Mouse (Mus musculus): Measurements from ENCODE around the gene Tmem258.

DNA sequence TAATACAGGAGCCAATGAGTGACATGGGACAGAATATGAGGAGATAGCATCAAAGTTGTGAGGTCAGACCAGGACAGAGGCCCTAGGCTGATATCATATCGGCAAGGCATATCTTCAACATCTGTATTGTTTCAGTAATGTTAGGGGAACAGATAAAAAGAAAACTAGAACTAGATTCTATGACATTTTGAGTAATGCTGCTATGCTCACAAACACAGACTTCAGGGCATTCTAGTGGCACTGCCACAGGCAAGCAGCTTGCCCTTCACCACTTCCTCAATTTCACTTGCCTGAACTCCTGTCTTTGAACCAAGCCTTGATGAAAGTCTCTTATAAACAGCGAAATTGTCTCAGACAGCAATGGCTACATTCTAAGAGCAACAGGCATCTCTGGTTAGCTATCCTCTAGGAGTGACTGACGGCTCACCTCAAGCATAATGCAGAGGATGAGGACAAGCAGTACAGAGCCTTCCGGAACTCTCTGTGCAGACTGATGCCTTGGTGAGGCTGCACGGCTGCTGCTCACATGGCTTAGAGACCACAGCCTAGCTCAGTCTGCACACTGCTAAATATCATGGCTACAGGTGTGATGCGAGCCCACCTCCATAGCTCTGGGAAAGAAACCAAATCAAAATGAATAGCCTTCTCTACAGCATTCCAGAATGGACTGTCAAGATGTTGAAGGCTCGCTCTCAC, 29.8 kb upstream of the Tmem258 start:
- no peak for TF ChIP-seq CTCF (IDR thresholded peaks at IDR 0.05)
- TF ChIP-seq POLR2A (IDR thresholded peaks at IDR 0.05; ENCODE audit: insufficient read depth, low read depth, low read length), result no peak
- TF ChIP-seq EP300 (IDR thresholded peaks at IDR 0.05; ENCODE audit: insufficient read depth, low read depth, low read length), result no peak

All from heart, adult 2 months (tissue).